Mouse (Mus musculus) liver, embryonic 14.5 days (tissue): ENCODE results near the gene Maml1. TPM values are rescaled to one million over a fixed set of nuclear protein-coding genes. Genes with fewer than 3 reads are reported as not detected.

Source experiments
- ATAC-seq: fragments of 200-750 bp; cut with Nextera tagmentation; 2 replicates; pipeline ENCODE4 v1.8.0; 2017; ENCODE audit warnings: moderate number of reproducible peaks, mild to moderate bottlenecking, moderate library complexity; ENCODE audit not compliant: insufficient read depth
- DNase-seq, 3 experiments: peaks; one replicate each; pipeline ENCODE4 v3.0.0-alpha.2; 2012 to 2013; ENCODE audit warnings: low read depth in 3 of 3, low spot score in 3 of 3
- H3K27ac ChIP-seq: fragments of 300-500 bp; sonication (generic); 2 replicates; pipeline ENCODE4 v1.5.1; 2014; ENCODE audit warnings: moderate library complexity, mild to moderate bottlenecking, control low read depth, inconsistent platforms
- H3K27me3 ChIP-seq: fragments of 300-500 bp; sonication (generic); 2 replicates; pipeline ENCODE4 v1.6.1; 2014; ENCODE audit warnings: mild to moderate bottlenecking, low read length, moderate library complexity; ENCODE audit not compliant: control insufficient read depth, insufficient read depth
- H3K36me3 ChIP-seq: fragments of 300-500 bp; sonication (generic); replicated peaks from 2 replicates; pipeline ENCODE4 v1.6.1; 2014; ENCODE audit warnings: low read depth; ENCODE audit not compliant: control insufficient read depth, insufficient read depth
- H3K4me1 ChIP-seq, 2 experiments: fragments of 200-500 bp in 1 of 2; fragments of 300-500 bp in 1 of 2; sonication (generic) in 1 of 2; replicated peaks; 2 replicates each; pipeline ENCODE4 v1.6.1; 2012 to 2014; ENCODE audit warnings: antibody characterized with exemption in 1 of 2, inconsistent platforms in 1 of 2, low read length in 1 of 2; ENCODE audit not compliant: control insufficient read depth in 2 of 2, insufficient read depth in 2 of 2
- H3K4me2 ChIP-seq: fragments of 300-500 bp; sonication (generic); 2 replicates; pipeline ENCODE4 v1.6.1; 2014; ENCODE audit warnings: low read depth, mild to moderate bottlenecking, control low read depth, moderate library complexity
- H3K4me3 ChIP-seq, 2 experiments: fragments of 200-500 bp in 1 of 2; fragments of 300-500 bp in 1 of 2; sonication (generic) in 1 of 2; 2 replicates each; pipeline ENCODE4 v1.5.1; 2012 to 2014; ENCODE audit warnings: low read depth in 2 of 2, low read length in 2 of 2, mild to moderate bottlenecking in 2 of 2, control low read depth in 1 of 2, inconsistent platforms in 1 of 2, moderate library complexity in 1 of 2; ENCODE audit not compliant: insufficient read depth in 1 of 2
- H3K9ac ChIP-seq: fragments of 300-500 bp; sonication (generic); replicated peaks from 2 replicates; pipeline ENCODE4 v1.6.1; 2014; ENCODE audit warnings: mild to moderate bottlenecking, control low read depth, moderate library complexity
- H3K9me3 ChIP-seq: fragments of 300-500 bp; sonication (generic); 2 replicates; pipeline ENCODE4 v1.6.1; 2016; ENCODE audit warnings: low read length, mixed read lengths; ENCODE audit not compliant: control insufficient read depth
- CTCF ChIP-seq: IDR thresholded peaks from 2 replicates; pipeline ENCODE4 v1.5.1; 2016; ENCODE audit warnings: antibody characterized with exemption, low read depth, control low read depth
- EP300 ChIP-seq: IDR thresholded peaks from 2 replicates; pipeline ENCODE4 v1.6.1; 2016; ENCODE audit warnings: antibody characterized with exemption, low read depth
- WGBS: fragments of 180-500 bp; shearing (Covaris S2); extraction: QIAGEN DNeasy Blood & Tissue Kit; methylation state at CpG from one replicate; pipeline ENCODE4 v1.1.7; 2014; ENCODE audit not compliant: insufficient replicate concordance; 5-methylcytosine and 5-hydroxymethylcytosine counted together
- polyA plus RNA-seq, 2 experiments: library from polyadenylated mRNA; depleted of rRNA in 1 of 2; stranded (reverse) in 1 of 2; unstranded in 1 of 2; fragments of >200 nt; fragmentation: Nextera tagmentation in 1 of 2; extraction: Ambion mirVana in 1 of 2; gene quantifications; 2 replicates each; pipeline versions ENCODE4 v1.2.1 to v1.2.3; 2012 to 2014

Maml1 gene
- polyA plus RNA-seq, 2 experiments, result 1.9 to 3.4 TPM

GRCm38 (mm10) chr11:50256615-50257014 is 35.5 kb downstream of the Maml1 start:
- Histone ChIP-seq H3K9me3 (no peaks in the 10 kb centered on the region), H3K27ac (no peak overlapping the region), H3K36me3 (peaks cover 17% of the 10 kb centered on the region), H3K4me3 (no peak overlapping the region), H3K27me3 (no peaks in the 10 kb centered on the region), H3K4me2 (no peak overlapping the region), H3K4me1 (no peaks in the 10 kb centered on the region), H3K9ac (no peak overlapping the region)
- 60% methylated on average over 7 of the region's 7 CpGs for WGBS
- TF ChIP-seq CTCF (no peak), EP300 (no peak)
- ATAC-seq (no peak), DNase-seq (no peak)

GRCm38 (mm10) chr11:50254010-50254580 is 38.0 kb downstream of the Maml1 start:
- Histone ChIP-seq H3K36me3 (peaks cover 9% of the 10 kb centered on the region), H3K9me3 (no peaks in the 10 kb centered on the region), H3K27ac (no peak overlapping the region), H3K9ac (no peak overlapping the region), H3K4me2 (no peak overlapping the region), H3K4me3 (no peak overlapping the region), H3K27me3 (no peaks in the 10 kb centered on the region), H3K4me1 (no peaks in the 10 kb centered on the region)
- ATAC-seq, result no peak
- no peak for DNase-seq
- TF ChIP-seq CTCF, result no peak
- TF ChIP-seq EP300, result no peak
- 86% methylated on average over 12 of the region's 12 CpGs for WGBS

DNA sequence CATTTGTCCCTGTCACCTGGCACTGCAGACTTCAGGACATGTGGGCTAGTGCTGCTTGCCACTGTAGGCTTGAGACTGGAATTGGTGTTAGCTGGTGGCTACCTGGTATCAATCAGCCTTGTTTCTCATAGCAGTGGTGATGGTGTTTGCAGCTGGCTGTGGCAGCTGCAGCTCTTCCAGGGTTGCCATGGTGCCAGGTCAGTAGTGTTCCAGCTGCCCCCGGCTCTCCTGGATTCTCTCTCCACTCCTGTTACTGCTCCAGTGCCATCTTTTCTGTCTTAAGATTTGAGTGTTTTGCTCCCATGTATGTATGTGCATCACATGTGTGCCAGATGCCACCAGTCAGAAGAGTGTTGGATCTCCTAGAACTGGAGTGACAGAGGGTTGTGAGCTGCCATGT is 38.7 kb downstream of the Maml1 start:
- Histone ChIP-seq H3K27ac (no peak overlapping the region), H3K4me3 (no peak overlapping the region), H3K9me3 (no peaks in the 10 kb centered on the region), H3K36me3 (peaks cover 9% of the 10 kb centered on the region), H3K4me1 (no peaks in the 10 kb centered on the region), H3K9ac (no peak overlapping the region), H3K27me3 (no peaks in the 10 kb centered on the region), H3K4me2 (no peak overlapping the region)
- 71% methylated on average over 1 of the region's 1 CpGs for WGBS
- ATAC-seq (no peak), DNase-seq (no peak)
- TF ChIP-seq CTCF, result no peak
- TF ChIP-seq EP300, result no peak

- ATAC-seq, result no peak
- no peak overlapping the region for H3K4me3 ChIP-seq
- TF ChIP-seq CTCF (no peak), EP300 (no peak)
- H3K4me2 ChIP-seq, result no peak overlapping the region
- no peak for DNase-seq
- 61% methylated on average over 11 of the region's 11 CpGs for WGBS
- no peak overlapping the region for H3K27ac ChIP-seq
- no peaks in the 10 kb centered on the region for H3K27me3 ChIP-seq
- H3K9ac ChIP-seq, result no peak overlapping the region
- H3K9me3 ChIP-seq, result no peaks in the 10 kb centered on the region
- H3K4me1 ChIP-seq, result no peaks in the 10 kb centered on the region
- H3K36me3 ChIP-seq, result peaks cover 4% of the 10 kb centered on the region
Measured at GRCm38 (mm10) chr11:50252684-50253265, 39.3 kb downstream of the Maml1 start.

DNA sequence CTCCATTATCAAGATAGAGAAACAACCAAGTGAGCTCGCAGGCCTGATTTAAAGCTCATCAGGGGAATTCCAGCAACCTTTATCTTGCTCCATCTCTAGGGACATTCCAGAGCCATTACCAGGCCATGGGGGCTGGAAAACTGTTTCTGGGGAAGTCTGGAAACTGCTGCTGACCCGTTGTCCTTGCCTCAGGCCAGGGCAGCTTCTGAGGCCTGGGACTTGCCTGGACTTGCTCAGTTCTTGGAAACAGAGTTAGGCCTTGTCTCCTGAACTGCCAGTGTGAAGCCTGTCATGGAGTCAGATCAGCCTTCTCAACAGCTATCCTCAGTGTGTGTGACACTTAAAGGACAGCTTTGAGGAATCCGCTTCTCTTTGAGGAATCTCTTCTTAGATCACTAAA is 39.9 kb downstream of the Maml1 start:
- TF ChIP-seq CTCF, result no peak
- TF ChIP-seq EP300, result no peak
- H3K9me3 ChIP-seq, result no peaks in the 10 kb centered on the region
- H3K4me2 ChIP-seq, result no peak overlapping the region
- 58% methylated on average over 3 of the region's 3 CpGs for WGBS
- no peak overlapping the region for H3K4me3 ChIP-seq
- DNase-seq, result no peak
- no peak overlapping the region for H3K9ac ChIP-seq
- ATAC-seq, result no peak
- no peaks in the 10 kb centered on the region for H3K4me1 ChIP-seq
- peaks cover 4% of the 10 kb centered on the region; the same call in 1 of the 2 replicates for H3K36me3 ChIP-seq
- H3K27ac ChIP-seq, result no peak overlapping the region
- no peaks in the 10 kb centered on the region for H3K27me3 ChIP-seq
